ENCODE assay signal across 15 mouse cellular contexts in genomic region chr5:124500573-124500972, GRCm38 (mm10). TPM values are rescaled to one million over a fixed set of nuclear protein-coding genes. Genes with fewer than 3 reads are reported as not detected.
DNase-seq lines count a peak whose midpoint lies in the region; ATAC-seq and TF ChIP-seq lines count a peak whose summit lies in the region.
"Had no signal": no experiment of that assay in that cellular context is flagged by ENCODE, and none has a peak within 500 bp of the region (broad histone marks: within the 10 kb centered on the region; RNA-seq: fewer than 3 reads in every experiment).

No protein-coding gene starts in this region.

- 0 out of 2 replicates have a peak, but pooled peaks have one; percentile 13 for ATAC-seq in intestine, embryonic 14.5 days (replicated peaks; ENCODE audit: low FRiP score, low TSS enrichment, low read depth)
- no peak for ATAC-seq in intestine, postnatal 0 days
- ATAC-seq in erythroblast, adult 5-6 weeks (replicated peaks; ENCODE audit: low FRiP score, poor library complexity, severe bottlenecking), result no peak
- ATAC-seq: forebrain, embryonic 13.5 days; Patski had no signal

- no peak overlapping the region for H3K27ac ChIP-seq in intestine, embryonic 14.5 days (ENCODE audit: low read depth)
- H3K27ac ChIP-seq in intestine, postnatal 0 days (ENCODE audit: low read depth, low read length), result no peak overlapping the region
- H3K27ac ChIP-seq: forebrain, embryonic 13.5 days; hindbrain, embryonic 13.5 days; limb, embryonic 15.5 days had no signal

- intact Hi-C loops in left cerebral cortex, postnatal 14 days (cut with DNase I), result no loop called here

- no peak overlapping the region for H3K9ac ChIP-seq in intestine, embryonic 14.5 days (ENCODE audit: low read length)
- H3K9ac ChIP-seq in intestine, postnatal 0 days (ENCODE audit: low read depth, low read length), result no peak overlapping the region
- H3K9ac ChIP-seq: forebrain, embryonic 13.5 days; hindbrain, embryonic 13.5 days; limb, embryonic 15.5 days; lung, embryonic 14.5 days had no signal

- H3K4me1 ChIP-seq in intestine, embryonic 14.5 days (replicated peaks; ENCODE audit: control insufficient read depth, insufficient read depth, low read length), result no peaks in the 10 kb centered on the region
- H3K4me1 ChIP-seq in intestine, postnatal 0 days (replicated peaks; ENCODE audit: control insufficient read depth, insufficient read depth, low read length), result no peaks in the 10 kb centered on the region
- peaks cover 88% of the 10 kb centered on the region for H3K4me1 ChIP-seq in E14TG2a.4 (replicated peaks; ENCODE audit: low read depth, low read length)
- H3K4me1 ChIP-seq: limb, embryonic 15.5 days had no signal

- no peak overlapping the region for H3K4me3 ChIP-seq in intestine, embryonic 14.5 days (ENCODE audit: low read depth, low read length)
- no peak overlapping the region for H3K4me3 ChIP-seq in intestine, postnatal 0 days (ENCODE audit: low read depth, low read length)
- 0 out of 2 replicates have a peak overlapping the region, but pooled peaks have one; percentile 5 for H3K4me3 ChIP-seq in E14TG2a.4 (replicated peaks; ENCODE audit: low read length)
- H3K4me3 ChIP-seq: forebrain, embryonic 13.5 days; hindbrain, embryonic 13.5 days; limb, embryonic 15.5 days; myocyte had no signal

- no peak for TF ChIP-seq CTCF in intestine, postnatal 0 days (IDR thresholded peaks at IDR 0.05; ENCODE audit: low read depth)
- no peak for TF ChIP-seq CTCF in E14TG2a.4 (conservative IDR thresholded peaks at IDR 0.05; ENCODE audit: low read length)

- H3K27me3 ChIP-seq in intestine, embryonic 14.5 days (replicated peaks; ENCODE audit: control insufficient read depth, insufficient read depth, low read length), result no peaks in the 10 kb centered on the region
- H3K27me3 ChIP-seq in intestine, postnatal 0 days (replicated peaks; ENCODE audit: control insufficient read depth, insufficient read depth, low read length), result no peaks in the 10 kb centered on the region
- 0 out of 2 replicates have a peak, but pooled peaks cover 3% of the 10 kb centered on the region for H3K27me3 ChIP-seq in E14TG2a.4 (ENCODE audit: insufficient read depth, low read length)
- H3K27me3 ChIP-seq: forebrain, embryonic 13.5 days; hindbrain, embryonic 13.5 days; limb, embryonic 15.5 days; Patski had no signal

- no peak for DNase-seq in intestine, embryonic 14.5 days (ENCODE audit: low spot score)
- DNase-seq in ZHBTc4 (ENCODE audit: low read depth, low spot score), result peak; percentile 74
- DNase-seq in left cerebral cortex, postnatal 14 days (ENCODE audit: low spot score in 2 of 2), result peak; percentile 34 to 40
- DNase-seq in cerebellum, adult 11 months, result no peak
- DNase-seq: adrenal gland, adult 2 months; kidney, adult 2 months; lung, embryonic 14.5 days had no signal

- H3K9me3 ChIP-seq in intestine, embryonic 14.5 days (ENCODE audit: control insufficient read depth, low read length), result no peaks in the 10 kb centered on the region
- no peaks in the 10 kb centered on the region for H3K9me3 ChIP-seq in intestine, postnatal 0 days (ENCODE audit: control insufficient read depth)
- H3K9me3 ChIP-seq in E14TG2a.4 (ENCODE audit: low read length), result no peaks in the 10 kb centered on the region
- H3K9me3 ChIP-seq: forebrain, embryonic 13.5 days; hindbrain, embryonic 13.5 days; limb, embryonic 15.5 days had no signal

- WGBS in intestine, embryonic 14.5 days, result 99% methylated on average over 3 of the region's 3 CpGs
- 85% methylated on average over 3 of the region's 3 CpGs for WGBS in intestine, postnatal 0 days

- peaks cover 41% of the 10 kb centered on the region for H3K36me3 ChIP-seq in intestine, embryonic 14.5 days (ENCODE audit: control insufficient read depth, insufficient read depth, low read length)
- peaks cover 17% of the 10 kb centered on the region for H3K36me3 ChIP-seq in intestine, postnatal 0 days (ENCODE audit: control insufficient read depth, insufficient read depth)
- peaks cover 53% of the 10 kb centered on the region for H3K36me3 ChIP-seq in E14TG2a.4 (ENCODE audit: insufficient read depth, low read length)

- H3K4me2 ChIP-seq in intestine, embryonic 14.5 days (ENCODE audit: low read length), result no peak overlapping the region
- H3K4me2 ChIP-seq in intestine, postnatal 0 days (replicated peaks; ENCODE audit: low read depth), result no peak overlapping the region
- H3K4me2 ChIP-seq: forebrain, embryonic 13.5 days; hindbrain, embryonic 13.5 days; limb, embryonic 15.5 days; lung, embryonic 14.5 days had no signal

RNA-seq across cellular contexts. Expression of gene Snrnp35, which starts 17.6 kb away (rescaled TPM):
- 10.7 and 11.2 TPM in 2 replicates for polyA plus RNA-seq in intestine, embryonic 14.5 days (2014; fragmentation: Nextera tagmentation; extraction: Ambion mirVana)
- polyA plus RNA-seq in intestine, postnatal 0 days (2015; fragmentation: Nextera tagmentation; extraction: Ambion mirVana), result 15.5 and 17.9 TPM in 2 replicates
- total RNA-seq in left cerebral cortex, postnatal 14 days (2021), result 10 to 100 TPM; 20.9 to 24.2 TPM
- 3.8 TPM in 1 of 2 replicates, not detected in the other for total RNA-seq in erythroblast, adult 5-6 weeks (2015; ENCODE audit: low replicate concordance)
- total RNA-seq in erythroblast, adult 5-6 weeks (2017; ENCODE audit: low replicate concordance), result 6.0 and 6.8 TPM in 2 replicates

RNA-seq across cellular contexts. Expression of gene Rilpl2, which starts 22.4 kb away (rescaled TPM):
- polyA plus RNA-seq in intestine, embryonic 14.5 days (2014; fragmentation: Nextera tagmentation; extraction: Ambion mirVana), result 37.2 and 38.8 TPM in 2 replicates
- polyA plus RNA-seq in intestine, postnatal 0 days (2015; fragmentation: Nextera tagmentation; extraction: Ambion mirVana), result 48.2 and 49.7 TPM in 2 replicates
- total RNA-seq in left cerebral cortex, postnatal 14 days (2021), result 10 to 100 TPM; 24.7 to 25.8 TPM
- total RNA-seq in erythroblast, adult 5-6 weeks (2015; ENCODE audit: low replicate concordance), result 9.4 and 19.0 TPM in 2 replicates
- 13.1 and 13.4 TPM in 2 replicates for total RNA-seq in erythroblast, adult 5-6 weeks (2017; ENCODE audit: low replicate concordance)

RNA-seq across cellular contexts. Expression of gene Rilpl1, which starts 30.6 kb away (rescaled TPM):
- polyA plus RNA-seq in intestine, embryonic 14.5 days (2014; fragmentation: Nextera tagmentation; extraction: Ambion mirVana), result 14.9 and 16.6 TPM in 2 replicates
- polyA plus RNA-seq in intestine, postnatal 0 days (2015; fragmentation: Nextera tagmentation; extraction: Ambion mirVana), result 6.6 and 7.5 TPM in 2 replicates
- 10 to 100 TPM; 42.5 to 57.5 TPM for total RNA-seq in left cerebral cortex, postnatal 14 days (2021)
- total RNA-seq in erythroblast, adult 5-6 weeks (2015; ENCODE audit: low replicate concordance), result not detected in 2 replicates
- total RNA-seq in erythroblast, adult 5-6 weeks (2017; ENCODE audit: low replicate concordance), result 1.1 and 1.6 TPM in 2 replicates

RNA-seq across cellular contexts. Expression of gene Tmed2, which starts 39.9 kb away (rescaled TPM):
- polyA plus RNA-seq in intestine, embryonic 14.5 days (2014; fragmentation: Nextera tagmentation; extraction: Ambion mirVana), result 530 and 550 TPM in 2 replicates
- 398 and 414 TPM in 2 replicates for polyA plus RNA-seq in intestine, postnatal 0 days (2015; fragmentation: Nextera tagmentation; extraction: Ambion mirVana)
- total RNA-seq in left cerebral cortex, postnatal 14 days (2021), result 100 to 1,000 TPM; 103 to 104 TPM
- total RNA-seq in erythroblast, adult 5-6 weeks (2015; ENCODE audit: low replicate concordance), result 187 and 211 TPM in 2 replicates
- total RNA-seq in erythroblast, adult 5-6 weeks (2017; ENCODE audit: low replicate concordance), result 222 and 325 TPM in 2 replicates

RNA-seq across cellular contexts. Expression of gene Ddx55, which starts 52.1 kb away (rescaled TPM):
- 15.2 and 16.1 TPM in 2 replicates for polyA plus RNA-seq in intestine, embryonic 14.5 days (2014; fragmentation: Nextera tagmentation; extraction: Ambion mirVana)
- 6.3 and 10.0 TPM in 2 replicates for polyA plus RNA-seq in intestine, postnatal 0 days (2015; fragmentation: Nextera tagmentation; extraction: Ambion mirVana)
- 10 to 100 TPM; 20.5 to 26.3 TPM for total RNA-seq in left cerebral cortex, postnatal 14 days (2021)
- total RNA-seq in erythroblast, adult 5-6 weeks (2015; ENCODE audit: low replicate concordance), result 0.38 and 2.9 TPM in 2 replicates
- 0.85 and 5.0 TPM in 2 replicates for total RNA-seq in erythroblast, adult 5-6 weeks (2017; ENCODE audit: low replicate concordance)

Comparison
In these comparisons a context has a peak if more than half of its experiments do, and no peak if none do; other contexts are left out.
1. DNase-seq: peak in ZHBTc4 (single experiment) and left cerebral cortex, postnatal 14 days (2 of 2); none in intestine, embryonic 14.5 days (single experiment) and cerebellum, adult 11 months (single experiment).
2. RNA of gene Rilpl1, which starts 30.6 kb away (total RNA-seq): 42.5 to 57.5 TPM in left cerebral cortex, postnatal 14 days; 1.1 to 1.6 TPM in erythroblast, adult 5-6 weeks; every median in the first group is over 10 times any median in the second.